Mouse (Mus musculus) right cerebral cortex, adult 18-20 months (tissue): ENCODE measurements around the gene Chkb.
"Not testable (repeated sequence)": the region's sequence is repeated elsewhere in the genome, so short reads cannot be mapped to it uniquely, and the experiment has no call there.

ENCODE experiments used
- DNase-seq: peaks from one replicate; pipeline ENCODE4 v3.0.0; 2022; ENCODE audit warnings: mixed read lengths

Chkb gene

GRCm38 (mm10) chr15:89452906-89453864, 23.5 kb upstream of the Chkb start:
- no peak for DNase-seq

DNA sequence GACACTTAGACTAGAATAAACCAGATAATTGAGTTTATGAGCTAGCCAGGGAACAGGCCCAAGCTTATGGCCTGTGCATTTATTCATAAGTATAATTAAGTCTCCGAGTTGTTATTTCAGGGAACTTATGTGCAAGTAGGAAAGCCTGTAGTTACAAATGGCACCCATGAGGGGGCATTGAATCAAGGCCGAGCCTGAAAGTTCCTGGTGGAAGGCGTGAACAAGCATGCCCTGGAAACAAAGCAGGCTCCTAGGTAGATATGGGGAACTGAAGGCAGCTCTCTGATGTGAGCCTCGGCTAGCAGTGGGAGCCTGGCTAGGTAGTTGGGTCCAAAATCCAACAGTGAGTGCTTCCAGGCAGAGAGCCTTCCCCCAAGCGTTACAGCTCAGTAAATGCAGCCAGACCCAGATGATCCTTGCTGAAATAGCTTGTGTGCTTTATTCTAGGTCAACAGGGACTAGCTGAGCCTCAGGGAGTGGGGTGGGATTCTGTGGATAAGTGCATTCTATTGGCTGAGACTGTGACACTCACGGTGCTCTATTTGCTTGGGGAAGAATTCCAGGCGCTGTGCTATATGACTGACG, 12.9 kb upstream of the Chkb start:
- DNase-seq: no peak

DNA sequence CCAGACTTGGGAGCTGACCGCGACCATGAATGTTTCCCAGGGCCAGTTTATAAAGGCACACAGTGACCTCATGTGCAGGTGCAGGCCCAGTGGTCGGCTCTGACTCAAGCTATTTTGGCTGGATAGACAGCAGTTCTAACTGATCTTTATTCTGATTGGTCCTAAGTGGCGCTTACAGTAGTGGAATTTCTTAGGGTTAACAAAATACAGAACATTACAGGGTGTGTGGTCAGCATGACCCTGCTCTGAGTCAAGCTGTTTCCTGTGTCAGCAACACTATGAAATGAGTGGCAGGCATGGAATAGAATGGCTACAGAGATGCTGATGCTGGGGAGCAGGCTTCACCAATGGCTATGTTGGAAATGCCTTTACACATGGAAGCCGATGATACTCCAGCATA, 6.2 kb upstream of the Chkb start:
- no peak for DNase-seq

- DNase-seq: no peak
Observed at GRCm38 (mm10) chr15:89434136-89434535, 4.4 kb upstream of the Chkb start.

DNA sequence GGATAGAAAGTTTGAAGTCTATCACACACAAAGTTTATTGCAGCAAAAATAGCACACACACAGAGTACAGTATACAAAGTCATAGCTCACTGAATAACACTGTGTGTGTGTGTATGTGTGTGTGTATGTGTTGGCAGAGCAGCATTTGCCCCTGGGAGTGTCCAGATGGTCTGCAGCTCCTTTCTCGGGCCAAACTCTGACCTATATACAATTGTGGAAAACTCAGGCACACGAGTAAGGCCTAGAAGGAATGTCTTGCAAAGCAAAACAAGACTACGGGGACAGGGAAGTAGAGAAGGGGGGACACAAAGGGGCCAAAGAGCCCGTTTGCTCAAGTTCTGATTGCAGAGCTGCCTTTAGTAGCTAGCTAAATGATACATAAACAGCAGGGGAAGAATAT, 3.2 kb upstream of the Chkb start:
- DNase-seq: no peak

DNA sequence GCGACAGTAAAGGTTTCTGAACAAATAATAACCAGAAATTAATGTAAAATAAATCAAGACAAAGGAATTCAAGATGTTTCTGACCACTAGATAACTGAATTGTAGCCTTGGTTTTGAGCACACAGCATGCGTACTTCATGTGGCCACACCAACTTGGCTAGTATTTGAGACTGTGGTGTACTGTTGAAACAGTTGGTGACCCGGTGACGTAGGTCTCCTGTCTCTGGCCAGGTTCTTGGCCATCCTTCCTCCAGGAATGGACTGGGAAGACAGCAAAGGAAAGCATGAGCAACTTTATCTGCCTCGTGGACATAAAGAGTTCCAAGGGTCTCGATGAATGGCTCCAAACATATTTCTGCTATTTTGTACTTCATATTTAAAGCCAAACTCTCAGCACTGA, 2.1 kb upstream of the Chkb start:
- no peak for DNase-seq

GRCm38 (mm10) chr15:89431271-89431670, 1.6 kb upstream of the Chkb start:
- no peak for DNase-seq

DNA sequence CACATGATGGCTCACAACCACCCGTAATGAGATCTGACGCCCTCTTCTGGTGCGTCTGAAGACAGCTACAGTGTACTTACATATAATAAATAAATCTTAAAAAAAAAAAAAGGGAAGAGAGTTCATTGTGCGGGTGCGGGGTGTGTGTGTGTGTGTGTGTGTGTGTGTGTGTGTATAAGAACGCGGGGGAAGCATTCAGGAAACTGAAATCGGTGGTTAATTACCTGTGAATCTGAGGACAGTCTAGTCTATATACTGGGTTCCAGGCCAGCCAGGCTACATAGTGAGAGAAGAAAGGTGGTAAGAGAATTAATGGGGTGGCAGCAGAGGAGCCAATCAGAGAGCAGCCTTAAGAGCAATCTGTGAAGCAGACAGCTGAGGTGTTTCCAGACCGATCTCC, 1.1 kb upstream of the Chkb start:
- not testable (repeated sequence) for DNase-seq

DNA sequence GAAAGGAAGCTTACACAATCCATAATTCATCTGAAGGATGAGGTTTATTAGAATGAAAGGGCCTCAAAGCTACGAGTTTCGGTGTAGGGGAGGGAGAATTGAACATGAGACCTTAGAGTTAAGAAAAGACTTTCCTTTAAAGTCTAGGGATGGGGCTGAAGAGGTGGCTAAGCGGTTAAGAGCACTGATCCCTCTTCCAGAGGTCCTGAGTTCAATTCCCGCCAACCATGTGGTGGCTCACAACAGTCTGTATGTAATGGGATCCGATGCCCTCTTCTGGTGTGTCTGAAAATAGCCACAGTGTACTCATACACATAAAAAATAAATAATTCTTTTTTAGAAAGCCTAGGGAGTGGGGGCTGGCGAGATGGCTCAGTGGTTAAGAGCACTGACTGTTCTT, 633 bp upstream of the Chkb start:
- DNase-seq: no peak

DNA sequence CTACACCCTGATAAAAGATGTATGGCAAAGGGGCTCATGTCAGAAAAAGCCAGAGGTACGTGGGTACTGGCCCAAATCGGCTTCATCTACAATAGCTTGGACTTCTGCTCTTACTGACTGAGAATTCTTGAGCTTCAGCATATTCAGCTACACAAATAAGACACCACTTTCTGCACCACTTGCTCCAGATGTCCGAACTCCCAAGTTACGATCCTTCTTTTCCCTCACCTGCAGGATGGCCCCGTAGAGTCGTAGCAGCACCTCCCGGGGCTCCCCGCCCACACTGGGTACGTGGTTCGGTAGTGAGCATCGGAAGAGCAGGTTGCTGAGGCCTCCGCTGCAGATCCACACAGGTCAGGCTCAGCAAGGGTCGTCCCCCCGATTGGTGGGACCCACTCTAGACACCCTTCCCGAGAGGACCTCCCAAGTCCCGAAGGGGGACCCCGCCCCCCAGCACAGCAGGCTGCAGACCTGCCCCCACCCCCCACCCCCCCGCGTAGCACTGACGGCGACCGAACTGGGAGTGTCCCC, 822 bp downstream of the Chkb start:
- no peak for DNase-seq

DNA sequence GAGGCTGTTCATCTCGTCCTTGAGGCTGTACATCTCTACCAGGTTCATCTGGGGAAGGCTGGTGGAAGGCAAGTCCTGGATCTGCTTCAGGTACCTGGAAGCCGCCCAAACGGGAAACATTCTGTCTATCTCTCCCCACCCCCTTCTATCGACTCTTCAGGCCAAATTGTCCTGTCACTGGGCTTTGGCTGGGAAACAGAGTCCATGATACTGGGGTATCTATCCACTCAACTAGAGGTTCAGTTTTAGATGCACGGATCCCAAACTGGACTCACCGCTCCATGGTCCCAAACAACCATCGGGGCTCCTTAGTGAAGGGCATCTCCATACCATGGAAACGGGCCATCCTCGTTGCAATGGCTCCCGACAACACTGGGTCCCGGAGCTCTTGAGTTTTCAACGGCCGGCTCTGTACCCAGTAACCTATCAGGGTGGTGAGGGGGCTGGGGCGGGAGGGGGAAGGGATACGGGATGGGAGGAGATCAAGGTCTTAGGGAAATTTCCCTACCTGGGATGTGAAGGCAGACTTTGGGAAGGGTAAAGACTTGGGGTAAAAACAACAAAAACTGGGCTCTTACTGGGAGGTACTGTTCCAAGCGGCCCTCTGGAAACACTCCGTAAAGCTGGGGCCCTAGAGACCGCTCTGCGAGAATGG, 1.4 kb downstream of the Chkb start:
- no peak for DNase-seq

GRCm38 (mm10) chr15:89426716-89427115, 3.0 kb downstream of the Chkb start:
- no peak for DNase-seq

GRCm38 (mm10) chr15:89425711-89426121, 4.0 kb downstream of the Chkb start, which contains the start of gene Cpt1b:
TSS of gene Cpt1b (minus strand) at chr15:89425863.
- no peak for DNase-seq

DNA sequence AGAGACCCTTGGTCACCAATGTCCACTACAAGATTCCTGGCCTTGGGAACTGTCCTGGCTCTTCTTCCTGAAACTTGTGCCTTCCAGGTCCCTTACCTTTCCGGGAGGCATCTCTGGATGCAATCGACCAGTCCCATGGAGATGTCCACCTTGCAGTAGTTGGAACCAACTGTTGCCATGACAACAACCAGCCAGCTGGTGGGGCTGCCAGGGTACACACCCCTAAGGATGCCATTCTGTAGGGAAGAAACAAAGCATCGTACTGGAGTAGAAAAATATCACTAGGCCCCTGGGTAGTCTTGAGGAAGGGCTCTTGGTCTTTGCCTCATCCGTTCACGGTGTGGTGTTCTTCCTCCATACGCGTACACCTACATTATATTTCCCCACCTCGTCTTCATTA, 5.1 kb downstream of the Chkb start:
- DNase-seq: no peak

DNA sequence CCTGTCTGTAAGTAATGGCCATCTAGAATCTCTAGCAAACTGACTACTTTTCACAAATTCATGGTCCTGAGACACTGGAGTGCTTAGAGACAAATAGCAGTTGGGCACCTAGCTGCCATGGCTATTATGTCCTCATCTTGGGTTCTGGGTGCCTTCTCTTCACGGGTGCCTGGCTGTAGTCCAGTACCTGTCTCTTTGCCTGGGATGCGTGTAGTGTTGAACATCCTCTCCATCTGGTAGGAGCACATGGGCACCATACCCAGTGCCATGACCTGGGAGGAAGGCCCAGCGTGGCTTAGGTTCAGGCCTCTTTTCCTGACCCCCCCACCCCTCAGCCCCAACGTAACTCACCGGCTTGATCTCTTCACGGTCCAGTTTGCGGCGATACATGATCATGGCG, 7.8 kb downstream of the Chkb start:
- DNase-seq: no peak

DNA sequence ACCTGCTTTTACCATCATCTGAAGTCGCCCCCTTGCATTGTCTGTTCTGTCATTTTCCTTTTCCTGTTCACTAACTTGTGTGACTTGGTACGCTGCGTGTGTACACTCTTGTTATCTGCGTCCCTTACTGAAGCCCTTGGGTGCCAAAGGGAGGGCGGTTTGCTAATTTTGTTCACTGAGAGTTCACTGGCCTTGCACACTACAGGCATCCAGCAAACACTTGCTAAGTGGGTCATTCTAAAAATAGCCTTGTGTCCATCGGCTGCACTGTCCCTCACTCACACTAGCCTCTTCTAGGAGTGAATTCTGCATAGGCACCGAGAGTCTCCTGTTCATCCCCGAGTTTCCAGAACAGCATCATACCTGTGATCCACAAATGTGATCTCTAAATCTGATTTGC, 14.4 kb downstream of the Chkb start:
- DNase-seq: no peak

- no peak for DNase-seq
Observed at GRCm38 (mm10) chr15:89410118-89410517, 19.6 kb downstream of the Chkb start, which contains the start of gene Syce3. TSS of gene Syce3 (minus strand) at chr15:89410503.

DNA sequence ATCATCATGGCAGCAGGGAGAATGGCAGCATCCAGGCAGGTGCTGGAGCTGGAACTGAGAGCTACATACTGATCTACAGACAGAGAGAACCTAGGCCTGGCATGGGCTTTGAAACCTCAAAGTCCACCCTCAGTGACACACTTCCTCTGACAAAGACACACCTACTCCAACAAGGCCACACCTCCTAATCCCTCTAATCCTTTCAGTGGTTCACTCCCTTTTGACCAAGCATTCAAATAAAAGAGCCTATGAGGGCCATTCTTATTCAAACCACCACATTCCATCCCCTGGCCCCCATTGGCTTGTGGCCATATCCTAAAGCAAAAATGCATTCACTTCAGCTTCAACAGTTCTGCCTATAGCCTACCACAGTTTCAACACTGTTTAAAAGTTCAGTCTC, 23.0 kb downstream of the Chkb start:
- DNase-seq: no peak

- DNase-seq: no peak
Observed at GRCm38 (mm10) chr15:89404831-89405623, 24.7 kb downstream of the Chkb start.

GRCm38 (mm10) chr15:89402471-89402870, 27.2 kb downstream of the Chkb start:
- DNase-seq: no peak

GRCm38 (mm10) chr15:89399716-89400115, 30.0 kb downstream of the Chkb start:
- DNase-seq: no peak

GRCm38 (mm10) chr15:89398146-89398545, 31.6 kb downstream of the Chkb start:
- no peak for DNase-seq

DNA sequence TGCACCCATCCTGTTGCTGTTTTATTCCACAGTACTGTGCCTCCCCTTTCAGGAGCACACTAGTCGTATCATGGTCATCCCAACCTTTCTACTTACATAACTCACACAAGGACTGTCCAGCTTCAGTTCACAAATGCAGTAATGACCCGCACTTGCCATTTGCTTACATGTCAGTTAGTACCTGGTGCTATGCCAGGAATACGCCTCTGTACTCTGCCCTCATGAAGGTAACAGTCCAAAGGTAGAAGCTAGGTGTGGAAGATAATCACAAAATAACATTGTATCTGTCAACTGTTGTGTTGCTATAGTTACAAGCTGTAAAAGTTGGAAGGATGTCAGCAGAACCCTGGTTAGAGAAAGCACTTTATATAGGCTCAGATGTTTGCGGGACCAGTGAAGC, 32.8 kb downstream of the Chkb start:
- DNase-seq: no peak
